Mouse (Mus musculus) spleen, postnatal 4 days (tissue): ENCODE data around the gene Heatr9.
A peak's percentile ranks its signal among the peaks of the same experiment; 100 is the strongest.

Experiments used
- DNase-seq, 2 experiments: peaks; one replicate each; pipeline ENCODE4 v3.0.0; 2022; ENCODE audit warnings: low spot score in 2 of 2

Heatr9 gene

DNA sequence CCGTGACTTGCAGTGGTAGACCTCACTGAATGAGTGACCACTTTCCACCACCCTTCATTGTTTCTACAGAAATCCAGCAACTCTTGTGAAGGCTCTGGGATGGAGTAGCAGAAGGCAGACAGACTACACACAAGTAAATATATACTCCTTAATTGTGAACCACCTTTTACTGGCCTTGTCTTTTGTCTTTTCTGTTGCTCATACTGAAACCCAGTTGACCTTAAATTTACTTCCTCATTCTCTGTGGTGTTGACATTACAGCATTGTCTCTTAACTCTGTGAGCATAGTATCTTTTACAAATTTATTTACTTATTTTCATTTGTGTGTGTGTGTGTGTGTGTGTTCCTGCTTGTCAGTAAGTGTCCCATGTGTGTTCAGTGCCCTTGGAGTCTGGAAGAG, 11.2 kb upstream of the Heatr9 start:
- no peak for DNase-seq

DNA sequence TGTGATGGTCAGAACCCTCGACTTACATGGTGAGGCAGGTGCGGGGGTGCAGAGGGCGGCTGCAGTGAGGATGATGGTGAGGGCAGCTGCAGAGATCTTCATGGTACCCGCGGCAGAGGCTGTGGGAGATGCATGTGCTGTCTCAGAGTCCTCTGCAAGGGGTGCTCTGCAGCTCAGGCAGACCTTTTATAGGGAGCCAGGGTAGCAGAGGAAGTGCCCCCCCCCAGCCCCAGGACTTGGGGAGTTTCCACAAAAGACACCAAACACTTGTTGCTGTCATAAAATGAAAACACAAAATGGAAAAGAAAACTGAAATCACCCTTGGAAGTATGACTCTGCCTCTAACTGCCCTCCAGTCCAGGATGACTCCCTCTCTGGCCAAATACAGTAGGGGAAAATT, 8.4 kb upstream of the Heatr9 start, which contains the start of gene Ccl5:
Ccl5 (minus strand) TSS at position 159 of the 400 bp plus-strand sequence.
- DNase-seq: no peak

DNA sequence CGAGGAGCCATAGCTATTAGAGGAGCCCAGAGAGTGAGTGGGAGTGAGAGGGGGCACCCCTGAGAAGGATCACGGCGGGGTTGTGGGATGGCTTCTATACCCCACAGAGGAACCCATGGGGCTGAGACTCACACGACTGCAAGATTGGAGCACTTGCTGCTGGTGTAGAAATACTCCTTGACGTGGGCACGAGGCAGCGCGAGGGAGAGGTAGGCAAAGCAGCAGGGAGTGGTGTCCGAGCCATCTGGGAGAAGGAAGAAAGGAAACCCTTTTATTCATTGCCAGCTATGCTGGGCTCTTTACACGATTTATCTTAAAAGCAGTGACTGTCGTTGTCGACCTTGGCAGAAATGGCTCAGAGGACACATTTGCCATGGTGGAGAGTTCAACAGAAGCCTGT, 7.0 kb upstream of the Heatr9 start:
- no peak for DNase-seq

DNA sequence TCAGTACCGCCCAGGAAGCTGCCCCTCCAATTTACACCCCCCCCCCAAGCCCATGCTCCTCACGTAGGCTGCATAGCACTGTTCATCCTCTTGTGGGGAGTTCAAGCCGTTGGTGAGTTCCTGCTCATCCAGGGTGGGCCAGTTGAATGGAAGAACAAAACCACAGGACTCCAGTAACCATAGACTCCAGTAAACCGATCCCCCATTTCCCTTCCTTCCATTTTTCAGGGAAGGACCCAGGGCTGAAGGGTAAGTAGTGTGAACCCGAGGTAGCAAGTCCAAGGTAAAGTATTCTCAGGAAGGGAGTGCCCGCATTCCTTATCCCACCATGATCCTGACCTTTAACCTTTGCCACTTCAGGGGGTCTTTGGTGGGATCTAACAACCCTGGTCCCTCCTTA, 3.6 kb downstream of the Heatr9 start:
- no peak for DNase-seq

DNA sequence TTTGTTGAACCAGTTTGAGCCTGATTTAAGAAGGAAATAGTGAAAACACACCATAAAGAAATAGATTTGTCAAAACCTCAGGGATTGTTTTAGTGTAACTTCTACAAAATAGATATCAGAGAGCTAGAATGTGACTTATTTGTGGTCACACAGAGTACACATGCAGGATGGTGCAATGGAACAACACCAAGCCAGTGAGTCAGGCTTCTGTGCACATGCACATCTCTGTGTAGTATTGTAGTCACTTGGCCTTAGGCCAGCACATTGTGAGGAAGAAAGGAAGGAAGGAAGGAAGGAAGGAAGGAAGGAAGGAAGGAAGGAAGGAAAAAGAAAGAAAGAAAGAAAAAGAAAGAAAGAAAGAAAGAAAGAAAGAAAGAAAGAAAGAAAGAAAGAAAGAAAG, 4.8 kb downstream of the Heatr9 start:
- no peak for DNase-seq

DNA sequence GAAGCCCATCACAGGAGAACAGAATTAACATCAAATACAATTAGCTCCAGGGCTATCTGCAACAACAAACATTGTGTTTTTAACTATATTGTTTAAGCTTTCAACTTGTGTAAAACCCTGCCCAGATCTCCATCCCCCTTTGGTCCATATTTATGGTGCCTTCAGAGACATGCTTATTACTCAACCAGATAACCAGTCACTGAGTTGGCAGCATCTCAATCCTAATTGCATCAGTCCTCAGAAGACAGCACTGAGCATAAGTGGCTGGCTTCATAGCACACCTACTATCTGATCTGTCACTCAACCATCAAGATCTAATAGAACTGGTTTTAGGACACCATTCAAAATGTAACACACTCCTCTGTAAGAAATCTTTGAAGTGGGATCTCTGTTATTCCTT, 12.5 kb downstream of the Heatr9 start:
- DNase-seq: no peak

DNA sequence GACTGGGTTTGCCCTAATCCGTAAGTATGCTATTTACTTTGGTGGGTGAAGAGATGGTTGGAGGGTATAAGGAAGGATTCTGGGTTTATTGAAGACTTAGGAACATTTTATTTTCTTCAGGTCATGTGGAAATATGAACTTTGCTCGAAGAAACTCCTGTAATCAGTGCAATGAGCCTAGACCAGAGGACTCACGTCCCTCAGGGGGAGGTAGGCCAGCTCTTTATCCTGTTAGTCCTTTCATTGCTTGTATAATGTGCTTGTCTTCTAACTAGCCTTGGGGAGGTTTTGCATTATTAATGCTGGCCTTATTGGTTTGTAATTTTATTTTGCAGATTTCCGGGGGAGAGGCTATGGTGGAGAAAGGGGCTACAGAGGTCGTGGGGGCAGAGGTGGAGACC, 17.7 kb downstream of the Heatr9 start:
- no peak for DNase-seq

DNA sequence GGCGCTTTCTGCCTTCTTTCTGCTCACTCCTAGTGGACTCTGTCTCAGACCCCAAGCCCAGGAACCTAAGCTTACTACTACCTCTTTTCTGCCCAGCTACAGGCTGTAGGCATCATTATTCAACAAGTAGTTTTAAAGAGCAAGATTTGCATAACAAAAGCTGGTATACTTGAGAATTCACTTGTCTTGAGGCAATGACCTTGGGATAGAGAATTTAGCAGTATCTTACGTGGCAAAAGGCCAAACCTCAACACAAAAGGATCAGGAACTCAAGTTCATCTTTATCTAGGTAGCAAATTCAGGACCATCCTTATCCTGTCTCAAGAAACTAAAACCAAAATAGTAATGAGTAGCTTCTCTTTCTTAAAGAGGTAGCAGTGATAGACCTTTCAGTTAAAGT, 26.4 kb downstream of the Heatr9 start:
- no peak for DNase-seq

DNA sequence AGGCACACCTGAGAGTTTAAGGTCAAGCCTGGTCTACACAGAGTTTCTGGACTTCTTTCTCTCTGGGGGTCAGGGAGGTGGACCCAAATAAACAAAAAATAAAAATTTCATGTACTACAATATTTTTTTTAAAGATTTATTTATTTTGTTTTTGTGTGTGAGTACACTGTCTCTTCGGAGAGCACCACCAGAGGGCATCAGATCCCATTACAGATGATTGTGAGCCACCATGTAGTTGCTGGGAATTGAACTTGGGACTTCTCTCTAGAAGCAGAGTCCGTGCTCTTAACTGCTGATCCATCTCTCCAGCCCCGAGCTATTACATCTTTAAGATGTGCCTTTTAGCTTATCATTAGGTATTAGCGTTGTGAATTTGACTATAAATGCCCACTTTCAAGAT, 30.5 kb downstream of the Heatr9 start:
- DNase-seq: no peak

DNA sequence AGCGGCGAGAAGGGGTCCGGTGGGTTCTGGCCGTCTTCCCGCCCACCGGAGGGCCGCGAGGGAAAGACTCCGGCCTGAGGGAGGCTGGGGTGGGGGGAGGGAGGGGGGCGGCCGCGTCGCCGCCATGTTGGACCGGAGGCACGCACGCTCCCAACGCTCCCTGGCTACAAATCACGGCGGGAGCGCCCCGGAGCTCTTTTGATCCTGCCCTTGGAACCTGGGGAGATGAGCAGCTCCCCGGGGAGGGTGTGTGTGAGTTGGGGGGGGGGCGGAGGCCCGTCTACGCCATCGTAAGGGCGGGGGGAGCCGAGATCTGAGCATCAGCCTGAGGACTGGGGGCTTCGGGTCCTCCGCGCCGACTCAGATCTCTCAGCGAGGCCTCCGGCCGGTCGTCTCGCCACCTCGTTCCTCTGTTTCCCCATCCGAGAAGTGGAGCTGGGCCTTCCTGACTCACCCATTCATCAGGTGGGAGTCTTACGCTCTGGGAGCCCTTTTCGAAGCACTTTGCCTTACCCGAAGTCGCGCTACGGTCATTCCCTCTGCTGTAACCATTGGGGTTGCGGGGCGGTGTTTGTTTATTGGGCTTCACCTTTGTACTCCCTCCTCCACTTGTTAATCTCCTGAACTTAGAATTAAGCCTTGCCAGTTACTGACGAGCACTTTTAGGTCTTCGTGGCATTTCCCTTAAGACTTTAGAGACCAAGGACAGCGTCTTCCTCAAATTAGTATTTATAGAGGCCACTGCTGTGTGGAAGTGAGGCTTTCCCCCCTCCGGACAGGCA, 48.5 kb downstream of the Heatr9 start:
- DNase-seq: peak in 1 of 2 experiments; percentile 72

DNA sequence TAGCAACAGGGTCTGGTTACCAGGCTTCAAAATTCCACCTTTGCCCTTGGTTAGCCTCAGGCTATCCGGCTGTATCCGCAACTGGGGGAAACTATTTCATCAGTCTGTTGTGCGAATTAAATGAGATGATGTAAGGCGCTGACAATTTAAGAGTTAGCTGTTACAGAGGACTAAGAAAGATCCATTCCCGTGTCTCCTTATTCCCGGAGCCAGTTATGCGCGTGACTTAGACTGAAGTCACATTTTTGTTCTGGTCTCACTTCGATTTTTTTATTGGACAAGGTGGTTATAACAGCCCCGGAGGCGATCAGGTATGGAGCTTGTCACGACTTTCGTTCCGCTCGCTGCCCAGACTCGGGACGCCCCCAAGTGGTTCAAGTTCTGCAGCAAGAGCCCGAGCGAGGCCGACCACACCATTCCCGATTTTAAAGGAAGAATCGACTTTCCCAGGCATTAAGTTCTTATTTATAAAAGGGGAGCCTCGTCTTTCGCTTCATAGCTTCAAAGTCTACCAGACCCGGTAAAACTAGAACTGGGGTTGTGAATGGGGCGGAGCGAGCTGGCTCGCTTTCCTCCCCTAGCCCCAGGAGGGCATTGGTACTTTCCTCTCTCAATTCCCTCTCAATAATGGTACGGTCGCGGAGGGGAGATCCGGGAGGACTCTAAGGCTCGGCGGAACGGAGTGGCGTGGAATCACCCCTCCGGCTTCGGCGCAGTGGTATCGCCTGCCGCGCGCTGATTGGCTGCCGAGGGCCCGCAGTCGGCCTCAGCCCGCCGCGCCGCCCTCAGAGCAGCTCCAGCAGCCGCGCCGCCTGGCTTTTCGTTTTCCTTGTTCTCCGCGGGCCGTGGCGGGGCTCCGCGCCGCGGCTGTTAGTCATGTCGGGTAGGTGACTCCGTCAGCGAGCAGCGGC, 49.4 kb downstream of the Heatr9 start, which contains the start of gene Taf15:
Taf15 (plus strand) TSS at position 763 of the 911 bp plus-strand sequence.
- DNase-seq: peak; percentile 99

DNA sequence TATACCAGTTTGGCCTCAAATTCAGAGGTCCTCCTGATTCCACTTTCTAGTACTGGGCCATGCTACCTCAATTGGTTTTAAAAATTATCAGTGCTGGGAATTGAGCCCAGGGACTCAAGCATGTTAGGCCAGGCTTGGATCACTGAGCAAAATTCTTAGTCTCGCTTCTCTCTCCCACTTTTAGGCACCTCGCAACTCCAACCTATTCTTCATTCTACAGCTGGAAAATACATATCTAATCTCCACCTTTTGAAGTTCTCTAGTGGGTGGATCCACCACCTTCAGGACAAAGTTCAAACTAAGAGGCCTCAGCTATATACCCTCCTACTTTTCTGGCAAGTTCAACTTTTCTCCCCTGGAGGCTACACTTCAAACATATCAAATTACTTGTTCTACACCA, 50.2 kb downstream of the Heatr9 start:
- no peak for DNase-seq

DNA sequence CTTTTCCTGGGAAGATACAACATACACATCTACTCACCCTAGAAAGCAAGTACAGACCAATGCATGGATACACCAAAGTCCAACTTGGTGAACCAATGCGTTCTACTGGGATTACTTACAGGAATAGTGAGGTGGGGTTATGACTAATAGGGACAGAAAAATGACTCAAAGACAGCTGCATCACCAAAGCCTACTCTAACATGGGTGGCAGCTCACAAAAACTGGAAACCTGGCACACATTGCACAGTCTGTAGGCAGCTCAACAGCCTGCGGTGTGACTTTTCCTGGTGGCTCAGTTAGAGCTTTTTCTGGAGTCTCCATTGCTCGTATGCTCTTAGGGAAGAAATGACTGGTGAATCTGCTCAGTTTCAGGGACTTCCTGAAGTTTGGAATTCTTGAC, 53.2 kb downstream of the Heatr9 start:
- peak; percentile 4 to 24 for DNase-seq

DNA sequence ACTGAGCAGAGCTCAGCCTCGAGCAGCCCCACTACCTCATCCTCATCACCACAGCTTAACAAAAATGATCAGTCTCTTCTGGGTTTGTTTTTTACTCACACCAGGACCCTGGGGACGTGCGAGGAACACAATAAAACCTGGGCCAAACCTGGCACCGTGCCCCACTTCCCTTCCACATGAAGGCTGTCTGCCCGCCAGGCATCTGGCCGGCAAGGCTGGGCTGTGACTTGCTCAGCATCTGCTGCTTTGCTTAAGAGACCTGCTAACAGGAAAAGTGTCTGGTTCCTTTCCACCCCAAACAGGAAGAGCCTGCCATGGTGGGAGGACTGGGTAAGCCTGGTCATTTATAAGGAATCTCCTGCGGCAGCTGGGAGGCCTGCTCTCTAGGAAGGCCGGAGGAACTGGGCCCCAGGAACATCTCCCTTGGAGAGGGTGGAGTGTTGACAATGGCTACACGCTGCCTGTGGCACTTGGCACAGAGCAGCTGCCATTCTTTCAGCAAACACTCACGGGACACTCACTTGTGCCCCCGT, 54.8 kb downstream of the Heatr9 start:
- DNase-seq: peak; percentile 25 to 67

DNA sequence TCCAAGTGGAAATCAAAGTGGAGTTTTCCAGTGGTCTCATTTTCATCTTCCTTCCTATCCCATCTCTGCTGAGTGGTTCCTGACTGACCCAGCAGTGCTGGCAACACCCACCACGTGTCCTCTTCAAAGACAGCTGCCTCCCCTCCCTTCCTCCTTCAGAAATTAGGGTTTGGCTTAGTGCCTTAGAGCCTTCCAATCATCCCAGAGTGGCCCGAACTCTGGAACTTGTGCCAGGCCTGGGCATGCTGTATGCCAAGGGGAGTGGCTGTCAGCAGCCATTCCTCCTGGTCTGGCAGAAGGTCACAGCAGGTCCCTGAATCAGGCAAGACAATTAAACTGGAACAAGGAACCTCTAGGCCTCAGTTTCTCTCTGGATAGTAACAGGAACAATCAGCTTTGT, 56.0 kb downstream of the Heatr9 start:
- DNase-seq: peak; percentile 8 to 56

DNA sequence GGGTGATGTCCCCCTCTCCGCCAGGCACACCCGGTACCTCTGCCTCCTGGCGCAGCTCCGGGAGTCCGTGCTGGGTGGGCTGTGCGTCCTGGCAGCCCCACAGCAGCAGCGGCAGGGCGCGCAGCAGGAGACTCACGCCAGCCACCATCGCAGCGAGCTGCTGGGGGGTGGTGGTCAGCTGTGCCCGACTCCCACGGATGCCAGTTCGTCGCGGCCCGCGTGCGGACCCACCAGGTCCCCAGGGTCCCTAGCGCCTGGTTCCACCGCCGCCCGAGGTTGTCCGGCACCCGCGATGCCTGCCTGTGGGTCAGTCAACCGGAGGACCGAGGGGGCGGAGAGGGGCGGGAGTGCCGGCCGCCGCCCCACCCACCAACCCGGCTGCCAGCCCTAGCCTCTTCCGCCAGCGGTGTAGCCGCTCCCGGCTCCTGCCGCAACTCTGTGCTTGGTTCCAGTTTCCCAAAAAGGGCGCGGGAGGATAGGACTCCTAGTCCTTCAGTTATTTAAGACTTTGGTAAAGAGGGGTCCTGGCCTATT, 59.2 kb downstream of the Heatr9 start, which contains the start of gene Mmp28:
Mmp28 (minus strand) TSS at position 361 of the 534 bp plus-strand sequence.
- DNase-seq: peak in 1 of 2 experiments; percentile 67
